Mouse (Mus musculus) limb, embryonic 12.5 days (tissue): ENCODE results near the gene Drp2. TPM values are rescaled to one million over a fixed set of nuclear protein-coding genes. Genes with fewer than 3 reads are reported as not detected.

Experiments
- ATAC-seq: fragments of 200-750 bp; cut with Nextera tagmentation; 2 replicates; pipeline ENCODE4 v1.8.0; 2017; ENCODE audit warnings: low read depth, moderate TSS enrichment; ENCODE audit not compliant: insufficient number of reproducible peaks, insufficient read depth, low FRiP score, low TSS enrichment
- H3K27ac ChIP-seq: fragments of 300-500 bp; sonication (generic); 2 replicates; pipeline ENCODE4 v1.5.1; 2016; ENCODE audit warnings: mild to moderate bottlenecking, moderate library complexity
- H3K27me3 ChIP-seq: fragments of 300-500 bp; sonication (generic); 2 replicates; pipeline ENCODE4 v1.6.1; 2016; ENCODE audit warnings: mild to moderate bottlenecking, moderate library complexity
- H3K36me3 ChIP-seq: fragments of 300-500 bp; sonication (generic); 2 replicates; pipeline ENCODE4 v1.6.1; 2016; ENCODE audit warnings: mild to moderate bottlenecking, moderate library complexity
- H3K4me1 ChIP-seq: fragments of 300-500 bp; sonication (generic); replicated peaks from 2 replicates; pipeline ENCODE4 v1.6.1; 2016
- H3K4me2 ChIP-seq: fragments of 300-500 bp; sonication (generic); 2 replicates; pipeline ENCODE4 v1.6.1; 2016; ENCODE audit warnings: mild to moderate bottlenecking, moderate library complexity
- H3K4me3 ChIP-seq: fragments of 300-500 bp; sonication (generic); replicated peaks from 2 replicates; pipeline ENCODE4 v1.5.1; 2016; ENCODE audit warnings: mild to moderate bottlenecking
- H3K9ac ChIP-seq: fragments of 300-500 bp; sonication (generic); replicated peaks from 2 replicates; pipeline ENCODE4 v1.6.1; 2016; ENCODE audit warnings: mild to moderate bottlenecking, moderate library complexity
- H3K9me3 ChIP-seq: fragments of 300-500 bp; sonication (generic); 2 replicates; pipeline ENCODE4 v1.6.1; 2016; ENCODE audit warnings: mild to moderate bottlenecking, moderate library complexity
- WGBS: fragments of 180-500 bp; shearing (Covaris S2); methylation state at CpG from one replicate; pipeline ENCODE4 v1.1.7; 2016; 5-methylcytosine and 5-hydroxymethylcytosine counted together
- polyA plus RNA-seq: library from polyadenylated mRNA; unstranded; fragments of >200 nt; fragmentation: Nextera tagmentation; extraction: Ambion mirVana; gene quantifications from 2 replicates; pipeline ENCODE4 v1.2.1, GENCODE M21; 2016

Drp2 gene
- polyA plus RNA-seq, result 3.3 and 4.0 TPM in 2 replicates

DNA sequence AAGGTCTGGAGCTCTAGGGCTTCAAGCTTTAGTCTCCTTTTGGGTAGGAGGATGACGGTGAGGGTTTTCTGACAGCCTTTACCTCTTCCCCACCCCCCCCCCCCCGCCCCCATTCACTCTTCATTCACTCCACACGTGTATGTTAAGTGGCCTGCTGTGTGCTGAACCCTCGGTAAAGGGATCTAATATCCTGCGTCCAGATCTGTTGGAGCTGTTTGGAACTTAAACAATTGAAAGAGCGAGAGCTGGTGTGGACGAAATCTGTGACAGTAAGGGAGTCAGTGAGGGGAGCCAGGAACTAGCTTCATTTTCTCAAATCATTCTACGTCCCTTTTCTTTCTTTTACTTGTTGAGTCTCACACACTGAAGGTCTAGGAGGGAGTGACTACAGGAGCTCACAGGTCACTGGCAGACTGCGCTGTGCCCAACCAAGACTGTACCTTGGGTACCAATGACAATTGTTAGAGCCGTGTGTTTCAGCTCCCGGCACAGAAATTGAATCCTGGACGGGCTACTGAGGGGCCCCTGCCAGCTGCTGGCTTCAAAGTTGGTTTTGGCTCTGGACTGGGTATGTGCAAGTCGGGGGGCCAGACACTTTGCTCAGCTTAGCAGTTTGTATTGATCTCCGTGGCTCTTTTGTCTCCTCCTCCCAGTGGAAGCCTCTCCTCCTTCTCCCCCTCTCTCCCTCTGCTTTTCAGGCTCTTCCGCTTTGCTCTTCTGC lies at the start of gene Drp2:
Drp2 (plus strand) TSS at position 689 of the 721 bp plus-strand sequence.
- 33% methylated on average over 13 of the region's 15 CpGs for WGBS
- no peaks in the 10 kb centered on the region for H3K9me3 ChIP-seq
- H3K36me3 ChIP-seq, result no peaks in the 10 kb centered on the region
- peaks cover 23% of the 10 kb centered on the region for H3K27me3 ChIP-seq
- no peak for ATAC-seq
- peak within 1 kb of the TSS; percentile 54 for H3K4me2 ChIP-seq
- no peak within 1 kb of the TSS for H3K27ac ChIP-seq
- 0 out of 2 replicates have a peak within 1 kb of the TSS, but pooled peaks have one; percentile 18 for H3K9ac ChIP-seq
- peak within 1 kb of the TSS; percentile 33 for H3K4me3 ChIP-seq
- no peaks in the 10 kb centered on the region for H3K4me1 ChIP-seq

DNA sequence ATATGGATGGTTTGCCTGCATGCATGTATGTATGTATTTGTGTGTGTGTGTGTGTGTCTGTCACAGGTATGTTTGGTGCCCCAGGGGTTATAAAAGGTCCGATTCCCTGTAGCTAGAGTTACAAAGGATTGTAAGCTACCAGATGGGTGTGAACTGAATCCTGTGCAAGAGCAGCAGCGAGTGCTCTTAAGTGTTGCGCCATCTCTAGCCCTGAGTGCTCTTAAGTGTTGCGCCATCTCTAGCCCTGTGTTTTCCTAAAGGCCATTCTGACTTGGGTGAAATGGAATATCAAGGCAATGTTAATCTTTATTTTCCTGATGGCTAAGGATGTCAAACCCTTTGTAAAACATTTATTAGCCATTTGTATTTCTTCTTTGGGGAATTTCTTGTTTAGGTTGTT lies 45.0 kb upstream of the Drp2 start:
- WGBS, result 85% methylated on average over 4 of the region's 4 CpGs
- no peaks in the 10 kb centered on the region for H3K27me3 ChIP-seq

DNA sequence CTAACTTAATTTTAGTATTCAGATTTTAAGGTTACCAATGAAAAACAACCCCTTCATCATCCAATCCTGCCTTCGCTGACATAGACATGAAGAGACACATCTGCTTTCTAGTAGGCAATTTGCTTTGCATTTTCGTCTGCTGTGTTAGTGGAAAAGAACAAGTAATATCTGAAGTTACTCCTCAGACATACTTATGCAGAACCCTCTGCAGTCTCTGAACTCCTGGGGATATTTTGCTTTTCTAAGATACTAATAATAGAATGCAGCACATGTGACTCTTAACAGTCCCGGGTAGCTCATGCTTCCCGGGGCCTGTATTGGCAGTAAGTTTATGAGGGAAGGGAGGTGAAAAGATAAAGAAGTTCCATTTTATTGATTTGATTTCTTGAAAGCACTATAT lies 42.2 kb upstream of the Drp2 start:
- Histone ChIP-seq H3K9me3 (no peaks in the 10 kb centered on the region), H3K36me3 (no peaks in the 10 kb centered on the region), H3K4me3 (no peak overlapping the region), H3K27me3 (peaks cover 4% of the 10 kb centered on the region; the same call in 1 of the 2 replicates), H3K27ac (no peak overlapping the region), H3K4me2 (no peak overlapping the region), H3K9ac (no peak overlapping the region), H3K4me1 (no peaks in the 10 kb centered on the region)
- WGBS, result 93% methylated on average over 4 of the region's 4 CpGs
- ATAC-seq, result no peak

More for the DNA sequence above, 45.0 kb upstream of the Drp2 start:
- Histone ChIP-seq H3K4me2 (no peak overlapping the region), H3K36me3 (no peaks in the 10 kb centered on the region), H3K4me3 (no peak overlapping the region), H3K4me1 (no peaks in the 10 kb centered on the region), H3K9me3 (no peaks in the 10 kb centered on the region), H3K9ac (no peak overlapping the region), H3K27ac (no peak overlapping the region)
- ATAC-seq, result no peak

DNA sequence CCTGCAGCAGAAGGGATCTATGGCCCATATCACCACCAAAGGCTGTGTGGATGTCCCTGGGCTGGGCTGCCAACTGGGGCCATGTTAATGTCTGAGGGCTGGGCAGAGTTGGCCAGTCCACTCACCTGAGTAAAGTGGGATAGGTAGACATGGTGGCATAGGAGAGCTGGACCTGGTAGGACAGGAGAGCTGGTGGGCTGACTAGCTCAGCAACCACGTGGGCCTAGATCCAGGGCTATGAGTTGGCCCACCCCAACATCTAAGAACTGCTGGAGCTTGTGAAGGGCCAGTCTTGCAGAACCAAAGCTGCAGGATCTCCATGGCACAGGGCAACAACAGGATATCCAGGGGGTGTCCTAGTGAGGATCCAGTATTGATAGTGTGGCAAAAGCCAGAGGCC lies 38.9 kb upstream of the Drp2 start:
- Histone ChIP-seq H3K4me1 (no peaks in the 10 kb centered on the region), H3K27ac (no peak overlapping the region), H3K4me3 (no peak overlapping the region), H3K36me3 (no peaks in the 10 kb centered on the region), H3K27me3 (peaks cover 4% of the 10 kb centered on the region; the same call in 1 of the 2 replicates), H3K9ac (no peak overlapping the region), H3K9me3 (no peaks in the 10 kb centered on the region), H3K4me2 (no peak overlapping the region)
- WGBS, result 78% methylated on average over 1 of the region's 1 CpGs
- ATAC-seq, result no peak

DNA sequence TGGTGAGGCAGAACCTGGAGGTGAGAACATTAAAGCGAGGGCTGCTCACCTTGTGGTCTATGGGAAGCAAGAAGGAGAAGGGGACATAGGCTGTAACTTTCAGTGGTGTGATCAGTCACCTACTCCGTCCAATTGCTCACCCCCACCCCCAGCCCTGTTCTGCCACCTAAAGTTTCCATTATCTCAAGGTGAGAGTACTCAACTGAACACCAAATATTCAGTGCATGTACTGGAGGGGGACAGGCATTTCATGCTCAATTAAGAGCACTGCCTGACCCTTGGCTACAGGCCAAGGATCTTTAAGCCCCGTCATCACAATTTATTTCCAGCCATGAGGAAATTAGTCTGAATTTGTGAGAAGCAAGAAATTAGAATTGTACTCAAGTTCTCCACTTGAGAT lies 37.8 kb upstream of the Drp2 start:
- Histone ChIP-seq H3K4me1 (no peaks in the 10 kb centered on the region), H3K4me2 (no peak overlapping the region), H3K9me3 (no peaks in the 10 kb centered on the region), H3K36me3 (no peaks in the 10 kb centered on the region), H3K27ac (no peak overlapping the region), H3K9ac (no peak overlapping the region), H3K4me3 (no peak overlapping the region), H3K27me3 (peaks cover 4% of the 10 kb centered on the region; the same call in 1 of the 2 replicates)
- no peak for ATAC-seq
- WGBS, result 83% methylated on average over 3 of the region's 3 CpGs

DNA sequence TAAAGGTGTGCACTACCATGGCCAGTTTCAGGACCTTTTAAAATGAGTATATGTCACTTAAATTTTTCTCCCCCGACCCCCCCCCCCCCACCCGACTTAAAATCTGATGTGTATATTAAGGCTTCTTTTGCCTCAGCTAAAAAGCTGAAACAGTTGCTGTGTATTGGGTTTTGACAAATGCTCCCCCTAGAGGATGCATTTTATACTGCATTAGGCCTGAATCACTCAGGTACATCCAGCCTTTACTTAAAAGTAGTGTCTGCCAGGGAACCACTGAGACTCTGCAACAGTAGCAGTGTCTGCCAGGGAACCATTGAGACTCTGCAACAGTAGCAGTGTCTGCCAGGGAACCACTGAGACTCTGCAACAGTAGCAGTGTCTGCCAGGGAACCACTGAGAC lies 33.1 kb upstream of the Drp2 start:
- Histone ChIP-seq H3K9ac (no peak overlapping the region), H3K4me2 (no peak overlapping the region), H3K4me3 (no peak overlapping the region), H3K27me3 (peaks cover 3% of the 10 kb centered on the region; the same call in 1 of the 2 replicates), H3K27ac (no peak overlapping the region), H3K9me3 (no peaks in the 10 kb centered on the region), H3K36me3 (no peaks in the 10 kb centered on the region), H3K4me1 (no peaks in the 10 kb centered on the region)
- ATAC-seq, result no peak
- 14% methylated on average over 2 of the region's 2 CpGs for WGBS

DNA sequence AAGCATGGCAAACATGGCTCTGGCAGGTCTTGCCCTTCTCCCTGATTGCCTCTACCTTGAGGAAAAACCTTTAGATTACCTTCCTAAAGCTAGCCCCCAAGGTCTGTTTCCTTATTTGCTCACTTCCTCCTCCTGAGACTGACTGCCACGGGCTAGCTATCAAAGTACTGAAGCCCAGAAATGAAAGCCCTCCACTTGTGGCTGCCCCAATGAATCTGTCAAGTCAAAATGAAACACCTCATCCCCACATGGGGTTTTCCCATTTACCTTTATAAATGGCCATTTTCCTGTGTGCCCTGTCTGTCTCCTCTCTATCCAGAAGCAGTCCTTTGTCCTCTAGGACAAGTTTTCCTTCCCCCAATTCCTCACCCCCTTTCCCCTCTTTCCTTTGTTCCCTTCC lies 30.2 kb upstream of the Drp2 start:
- H3K27me3 ChIP-seq, result peaks cover 4% of the 10 kb centered on the region; the same call in 1 of the 2 replicates
- ATAC-seq, result no peak
- no peak overlapping the region for H3K4me3 ChIP-seq
- H3K27ac ChIP-seq, result no peak overlapping the region
- no peak overlapping the region for H3K9ac ChIP-seq
- H3K36me3 ChIP-seq, result no peaks in the 10 kb centered on the region
- WGBS, result 30% methylated on average over 1 of the region's 1 CpGs
- no peaks in the 10 kb centered on the region for H3K9me3 ChIP-seq
- no peak overlapping the region for H3K4me2 ChIP-seq
- H3K4me1 ChIP-seq, result no peaks in the 10 kb centered on the region

DNA sequence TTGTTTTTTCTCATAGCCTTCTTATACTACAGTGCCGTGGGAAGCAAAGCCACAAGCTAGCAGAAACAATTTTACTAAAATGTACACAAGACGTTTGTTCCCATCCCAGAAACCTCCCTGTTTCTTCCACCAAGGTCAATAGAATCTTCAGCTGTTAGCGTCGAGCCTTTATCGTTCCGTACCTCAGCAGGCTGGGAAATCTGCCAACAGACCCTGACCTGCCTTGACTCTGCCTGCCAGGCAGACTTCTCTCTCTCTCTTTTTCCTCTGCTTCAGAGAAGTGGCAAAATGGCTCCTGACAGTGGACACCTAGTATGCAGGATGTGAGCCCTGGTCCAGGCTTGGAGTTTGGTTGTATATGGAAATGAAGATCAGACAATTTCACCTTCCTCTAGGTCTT lies 19.5 kb upstream of the Drp2 start:
- WGBS, result 82% methylated on average over 6 of the region's 6 CpGs
- ATAC-seq, result no peak
- H3K4me1 ChIP-seq, result no peaks in the 10 kb centered on the region

DNA sequence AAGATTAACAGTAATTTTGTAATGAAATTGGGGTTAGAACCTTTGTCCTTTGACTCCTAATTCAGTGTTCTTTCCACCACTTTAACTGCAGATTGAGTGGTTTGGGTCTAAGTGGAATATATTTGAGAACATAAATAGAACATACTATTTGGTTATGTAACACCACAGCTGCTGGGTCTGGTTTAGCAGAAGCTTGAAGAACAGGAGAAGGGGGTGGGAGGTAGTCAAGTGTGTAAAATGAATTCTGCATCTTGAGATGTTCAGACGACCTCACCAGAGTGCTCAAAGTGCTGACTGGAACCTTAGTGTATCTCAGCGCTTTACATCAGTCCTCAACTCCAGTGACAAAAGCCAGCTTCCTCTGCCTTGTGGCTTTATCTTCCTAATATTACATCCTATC lies 5.4 kb upstream of the Drp2 start:
- WGBS, result 62% methylated on average over 2 of the region's 2 CpGs
- no peak for ATAC-seq

More for the DNA sequence above, 19.5 kb upstream of the Drp2 start:
- Histone ChIP-seq H3K4me2 (no peak overlapping the region), H3K9ac (no peak overlapping the region), H3K36me3 (no peaks in the 10 kb centered on the region), H3K4me3 (no peak overlapping the region), H3K27ac (no peak overlapping the region), H3K27me3 (peaks cover 5% of the 10 kb centered on the region; the same call in 1 of the 2 replicates), H3K9me3 (no peaks in the 10 kb centered on the region)

DNA sequence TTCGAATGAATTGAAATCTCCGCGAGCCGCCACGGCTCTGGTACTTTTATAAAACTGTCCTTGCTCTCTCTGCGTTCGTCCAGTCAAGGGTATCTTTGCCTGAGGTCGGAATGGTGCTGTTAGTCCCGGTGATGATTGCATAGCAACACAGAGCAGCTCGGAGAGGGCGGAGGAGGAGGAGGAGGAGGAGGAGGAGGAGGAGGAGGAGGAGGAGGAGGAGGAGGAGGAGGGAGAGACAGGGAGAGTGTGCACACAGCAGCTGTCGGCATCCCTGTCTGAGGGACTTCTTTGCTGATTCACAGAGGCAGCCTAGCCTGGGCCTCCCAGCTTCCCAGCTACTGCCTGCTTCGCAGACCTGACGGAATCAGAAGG lies 219 bp downstream of the Drp2 start:
- Histone ChIP-seq H3K9ac (0 out of 2 replicates have a peak overlapping the region, but pooled peaks have one; percentile 18), H3K27ac (no peak overlapping the region), H3K4me1 (no peaks in the 10 kb centered on the region), H3K4me3 (peak overlapping the region; percentile 33), H3K27me3 (peaks cover 24% of the 10 kb centered on the region), H3K9me3 (no peaks in the 10 kb centered on the region), H3K36me3 (no peaks in the 10 kb centered on the region), H3K4me2 (peak overlapping the region; percentile 54)
- peak; percentile 59; the same call in 1 of the 2 replicates for ATAC-seq
- 36% methylated on average over 12 of the region's 14 CpGs for WGBS

More for the DNA sequence above, 5.4 kb upstream of the Drp2 start:
- Histone ChIP-seq H3K4me1 (no peaks in the 10 kb centered on the region), H3K9ac (no peak overlapping the region), H3K4me2 (no peak overlapping the region), H3K4me3 (no peak overlapping the region), H3K27me3 (peaks cover 7% of the 10 kb centered on the region), H3K9me3 (no peaks in the 10 kb centered on the region), H3K27ac (no peak overlapping the region), H3K36me3 (no peaks in the 10 kb centered on the region)

DNA sequence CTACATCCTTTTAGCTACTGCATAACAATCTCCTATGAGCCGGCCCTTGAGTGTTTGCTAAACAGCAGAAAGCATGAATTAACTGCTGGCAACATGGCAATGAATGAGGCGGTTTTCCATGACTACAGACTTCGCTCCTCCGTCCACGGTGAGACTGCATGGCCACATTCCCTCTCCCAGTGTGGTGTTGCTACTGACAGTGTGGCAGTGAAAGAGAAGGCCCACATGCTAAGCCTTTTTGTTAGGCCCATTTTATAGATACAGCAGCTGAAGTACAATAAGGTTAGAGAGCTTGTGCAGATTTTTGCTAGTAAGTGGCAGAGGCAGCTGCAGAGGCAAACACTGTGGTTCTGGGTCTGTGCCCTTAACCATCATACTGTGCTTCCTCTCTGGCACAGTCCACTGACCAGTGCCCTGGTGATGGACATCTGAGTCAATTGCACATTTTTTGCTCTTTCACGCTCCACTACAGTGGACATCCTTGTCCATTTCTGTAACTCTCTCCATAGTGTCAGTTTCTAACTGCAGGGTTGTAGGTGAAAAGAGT lies 5.1 kb downstream of the Drp2 start:
- 87% methylated on average over 6 of the region's 6 CpGs for WGBS
- ATAC-seq, result no peak
- Histone ChIP-seq H3K27me3 (peaks cover 13% of the 10 kb centered on the region), H3K9me3 (no peaks in the 10 kb centered on the region), H3K27ac (no peak overlapping the region), H3K9ac (no peak overlapping the region), H3K4me2 (no peak overlapping the region), H3K36me3 (no peaks in the 10 kb centered on the region), H3K4me1 (no peaks in the 10 kb centered on the region), H3K4me3 (no peak overlapping the region)
